Mouse (Mus musculus) skeletal muscle tissue, postnatal 0 days (tissue): Measurements from ENCODE around the gene Tead2. TPM values are rescaled to one million over a fixed set of nuclear protein-coding genes. Genes with fewer than 3 reads are reported as not detected.

Source experiments
- microRNA-seq, 2 experiments: library from miRNA; unstranded; fragments of <30 nt; microRNA quantifications; one replicate each; pipeline ENCODE4; 2016
- polyA plus RNA-seq: library from polyadenylated mRNA; unstranded; fragments of >200 nt; fragmentation: Nextera tagmentation; extraction: Ambion mirVana; gene quantifications from 2 replicates; pipeline ENCODE4 v1.2.1, GENCODE M21; 2015

Gene Tead2
- 28.9 and 29.6 TPM in 2 replicates for polyA plus RNA-seq

GRCm38 (mm10) chr7:45215673-45216441 is at the start of gene Tead2:
Gene Tead2, plus strand, starts transcription at chr7:45215753.

GRCm38 (mm10) chr7:45179469-45179868 is 36.1 kb upstream of the Tead2 start, which contains the start of gene Gfy:
Gene Gfy, minus strand, starts transcription at chr7:45179569.

GRCm38 (mm10) chr7:45180896-45181477 is 34.6 kb upstream of the Tead2 start, which contains the start of gene Pth2:
Gene Pth2, plus strand, starts transcription at chr7:45180995.

GRCm38 (mm10) chr7:45204380-45205143 is 11.0 kb upstream of the Tead2 start, which contains the start of gene Ccdc155:
Gene Ccdc155, minus strand, starts transcription at chr7:45204892.

GRCm38 (mm10) chr7:45211851-45212251 is 3.7 kb upstream of the Tead2 start, which contains the start of gene Dkkl1:
Gene Dkkl1, minus strand, starts transcription at chr7:45212147.

GRCm38 (mm10) chr7:45238723-45239496 is 23.4 kb downstream of the Tead2 start, which contains the start of gene Cd37:
Gene Cd37, minus strand, starts transcription at chr7:45239115.

GRCm38 (mm10) chr7:45240633-45241388 is 25.3 kb downstream of the Tead2 start, which contains the start of gene Slc6a16:
Gene Slc6a16, plus strand, starts transcription at chr7:45241085.

GRCm38 (mm10) chr7:45277136-45277760 is 61.7 kb downstream of the Tead2 start, which contains the start of gene Slc6a21:
Gene Slc6a21, plus strand, starts transcription at chr7:45277513.

Small RNA genes lying within 50 kb of the gene (microRNA-seq; reads per million reads assigned to microRNA genes)
- 0 reads per million in 2 experiments for gene Mir7055

Other genes starting within 250 kb of the Tead2 start
- 7.1 and 8.2 TPM in 2 replicates for gene Cpt1c, start 240.9 kb upstream of the Tead2 start, polyA plus RNA-seq
- 287 and 322 TPM in 2 replicates for gene Prmt1, start 229.2 kb upstream of the Tead2 start, polyA plus RNA-seq
- 46.8 and 50.0 TPM in 2 replicates for gene Irf3, start 218.1 kb upstream of the Tead2 start, polyA plus RNA-seq
- gene Bcl2l12, start 217.0 kb upstream of the Tead2 start, polyA plus RNA-seq = 24.3 and 26.6 TPM in 2 replicates
- gene Scaf1, start 199.4 kb upstream of the Tead2 start, polyA plus RNA-seq = 19.9 and 21.5 TPM in 2 replicates
- gene Rras, start 197.8 kb upstream of the Tead2 start, polyA plus RNA-seq = 165 and 172 TPM in 2 replicates
- 5.4 and 6.6 TPM in 2 replicates for gene Prr12, start 162.9 kb upstream of the Tead2 start, polyA plus RNA-seq
- gene Nosip, start 153.3 kb upstream of the Tead2 start, polyA plus RNA-seq = 44.0 and 45.1 TPM in 2 replicates
- gene Prrg2, start 153.1 kb upstream of the Tead2 start, polyA plus RNA-seq = 20.2 and 23.5 TPM in 2 replicates
- 177 and 263 TPM in 2 replicates for gene Rcn3, start 123.5 kb upstream of the Tead2 start, polyA plus RNA-seq
- 95.2 and 152 TPM in 2 replicates for gene Fcgrt, start 111.9 kb upstream of the Tead2 start, polyA plus RNA-seq
- 745 and 781 TPM in 2 replicates for gene Rps11, start 91.3 kb upstream of the Tead2 start, polyA plus RNA-seq
- 925 and 1,005 TPM in 2 replicates for gene Rpl13a, start 87.0 kb upstream of the Tead2 start, polyA plus RNA-seq
- gene Gm45713, start 79.5 kb upstream of the Tead2 start, polyA plus RNA-seq = 0.52 and 0.86 TPM in 2 replicates
- gene Flt3l, start 79.3 kb upstream of the Tead2 start, polyA plus RNA-seq = 1.0 and 2.3 TPM in 2 replicates
- gene Pih1d1, start 61.5 kb upstream of the Tead2 start, polyA plus RNA-seq = 50.8 and 52.5 TPM in 2 replicates
- 18.4 and 21.6 TPM in 2 replicates for gene Aldh16a1, start 61.2 kb upstream of the Tead2 start, polyA plus RNA-seq
- 0.22 and 0.46 TPM in 2 replicates for gene Slc17a7, start 51.8 kb upstream of the Tead2 start, polyA plus RNA-seq
- 0.15 TPM in 1 of 2 replicates, not detected in the other for gene Gfy, start 36.2 kb upstream of the Tead2 start, polyA plus RNA-seq
- gene Pth2, start 34.8 kb upstream of the Tead2 start, polyA plus RNA-seq = not detected in 2 replicates
- gene Ccdc155, start 10.9 kb upstream of the Tead2 start, polyA plus RNA-seq = 1.0 and 2.0 TPM in 2 replicates
- 0.23 and 6.5 TPM in 2 replicates for gene Dkkl1, start 3.6 kb upstream of the Tead2 start, polyA plus RNA-seq
- gene Cd37, start 23.4 kb downstream of the Tead2 start, polyA plus RNA-seq = 3.6 and 5.9 TPM in 2 replicates
- gene Slc6a16, start 25.3 kb downstream of the Tead2 start, polyA plus RNA-seq = not detected in 2 replicates
- not detected in 2 replicates for gene Slc6a21, start 61.8 kb downstream of the Tead2 start, polyA plus RNA-seq
- gene Trpm4, start 118.0 kb downstream of the Tead2 start, polyA plus RNA-seq = 15.3 and 15.4 TPM in 2 replicates
- gene Hrc, start 119.5 kb downstream of the Tead2 start, polyA plus RNA-seq = 94.0 and 120 TPM in 2 replicates
- gene Ppfia3, start 151.3 kb downstream of the Tead2 start, polyA plus RNA-seq = 3.2 and 4.0 TPM in 2 replicates
- 1.5 and 2.0 TPM in 2 replicates for gene Lin7b, start 154.8 kb downstream of the Tead2 start, polyA plus RNA-seq
- 64.7 and 74.9 TPM in 2 replicates for gene Snrnp70, start 180.0 kb downstream of the Tead2 start, polyA plus RNA-seq
- 3.5 and 4.7 TPM in 2 replicates for gene Kcna7, start 189.9 kb downstream of the Tead2 start, polyA plus RNA-seq
- gene Ntf5, start 197.9 kb downstream of the Tead2 start, polyA plus RNA-seq = 0.09 and 0.17 TPM in 2 replicates
- not detected in 2 replicates for gene Lhb, start 205.1 kb downstream of the Tead2 start, polyA plus RNA-seq
- 90.8 and 92.1 TPM in 2 replicates for gene Gys1, start 219.1 kb downstream of the Tead2 start, polyA plus RNA-seq
- 31.4 and 35.8 TPM in 2 replicates for gene Ruvbl2, start 222.3 kb downstream of the Tead2 start, polyA plus RNA-seq
- 2,280 and 2,838 TPM in 2 replicates for gene Ftl1, start 244.1 kb downstream of the Tead2 start, polyA plus RNA-seq